Mouse (Mus musculus) lung, postnatal 36 days (tissue): ENCODE measurements at regions not wholly inside any gene's neighbourhood (a gene's known extent, or its start where the extent isn't known, plus 50 kb on each side); places are given as distances from the start of the nearest gene placed in this dataset.

ENCODE experiments used
- DNase-seq: peaks from one replicate; pipeline ENCODE4 v3.0.0; 2022; ENCODE audit warnings: mixed read lengths

DNA sequence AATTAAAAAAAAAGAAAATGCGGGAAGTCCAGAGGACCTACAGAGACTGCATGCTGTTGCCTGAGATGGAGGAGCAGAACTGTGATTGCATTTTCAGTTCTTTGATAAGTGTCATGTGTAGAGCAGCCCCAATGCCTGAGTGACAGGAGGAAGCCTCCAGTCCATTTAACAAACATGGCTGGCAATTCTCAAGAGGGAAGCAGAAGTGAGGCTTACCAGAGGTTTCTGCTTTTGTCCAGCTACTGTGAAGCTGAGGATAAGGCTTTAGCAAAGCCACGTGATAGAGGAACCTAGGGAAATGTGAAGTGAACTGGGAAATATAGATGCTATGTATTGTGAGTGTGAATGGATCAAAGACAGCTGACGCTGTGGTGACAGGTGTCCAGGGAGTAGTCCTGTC is 56.6 kb downstream of the Sucnr1 start:
- no peak for DNase-seq

DNA sequence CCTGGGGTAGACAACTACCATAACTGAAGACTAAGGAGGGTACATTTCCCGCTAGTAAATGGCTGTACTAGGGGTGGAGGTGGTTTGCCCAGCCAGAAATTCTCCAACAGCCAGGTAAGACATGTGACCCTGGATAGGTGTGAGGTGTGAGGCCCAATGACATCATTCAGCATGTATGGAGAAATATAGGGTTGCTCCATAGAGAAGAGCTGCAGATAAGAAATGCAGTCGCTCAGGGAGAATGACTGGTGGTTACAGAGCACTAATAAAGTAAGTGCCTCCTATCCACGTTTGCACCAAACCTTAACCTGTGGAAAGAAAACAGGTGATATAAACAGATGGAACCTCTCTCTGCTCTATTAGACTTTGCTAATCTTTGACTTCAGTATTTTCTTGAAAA is 78.2 kb downstream of the Sucnr1 start:
- DNase-seq, result no peak

DNA sequence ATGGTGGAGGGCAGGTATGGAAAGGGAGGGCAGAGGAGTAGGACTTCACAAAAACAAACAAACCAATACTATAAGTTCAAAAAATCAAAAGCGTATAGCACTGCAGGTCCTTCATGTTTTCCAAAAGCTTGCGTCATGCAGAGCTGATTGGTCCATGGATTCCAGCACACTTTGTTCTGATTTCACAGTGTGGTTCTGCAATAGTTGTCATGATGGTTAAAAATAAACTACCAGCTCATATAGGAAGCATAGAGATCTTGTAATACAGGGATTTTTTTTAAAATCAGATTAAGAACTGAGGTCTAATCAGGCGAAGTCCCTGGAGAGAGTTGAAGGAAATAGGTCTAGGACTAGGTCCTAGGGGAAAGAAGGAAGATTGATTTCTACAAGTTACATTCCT is 86.0 kb downstream of the Sucnr1 start:
- DNase-seq, result no peak

DNA sequence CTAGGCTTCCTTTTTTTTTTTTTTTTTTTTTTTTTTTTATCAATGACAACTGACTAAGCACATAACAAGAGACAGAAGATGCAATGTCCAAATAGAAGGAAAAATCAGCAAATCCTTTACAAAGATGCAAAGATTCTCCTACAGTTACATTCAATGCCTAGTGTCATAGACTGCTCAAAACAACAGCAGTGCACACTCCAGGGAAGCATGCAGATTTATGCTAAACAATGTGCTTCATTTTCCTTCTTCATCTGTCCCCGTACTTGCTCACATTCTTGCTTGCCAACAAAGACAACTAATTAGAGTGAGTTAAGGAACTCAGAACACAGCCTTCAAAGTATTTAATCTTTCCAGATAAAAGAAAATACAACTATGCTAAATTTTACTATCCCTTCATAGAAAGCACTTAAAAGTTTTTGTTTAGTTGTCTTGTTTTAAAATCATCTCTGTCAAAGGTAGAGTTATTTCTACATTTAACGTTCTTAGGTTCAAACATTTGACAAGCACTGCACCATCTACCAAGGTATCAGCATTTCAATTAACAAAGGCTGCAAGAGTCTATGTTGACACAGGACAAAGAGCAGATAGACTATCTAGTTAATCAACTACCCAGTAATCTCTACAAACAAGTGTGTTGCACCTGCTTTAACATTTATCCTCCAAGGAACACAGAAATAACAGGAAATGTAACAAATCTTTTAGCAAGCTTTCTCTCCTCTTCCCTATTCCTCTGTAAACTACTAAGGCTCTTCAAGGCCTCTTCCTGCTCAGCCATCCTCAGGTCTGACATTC is 86.7 kb downstream of the Sucnr1 start:
- DNase-seq, result no peak

DNA sequence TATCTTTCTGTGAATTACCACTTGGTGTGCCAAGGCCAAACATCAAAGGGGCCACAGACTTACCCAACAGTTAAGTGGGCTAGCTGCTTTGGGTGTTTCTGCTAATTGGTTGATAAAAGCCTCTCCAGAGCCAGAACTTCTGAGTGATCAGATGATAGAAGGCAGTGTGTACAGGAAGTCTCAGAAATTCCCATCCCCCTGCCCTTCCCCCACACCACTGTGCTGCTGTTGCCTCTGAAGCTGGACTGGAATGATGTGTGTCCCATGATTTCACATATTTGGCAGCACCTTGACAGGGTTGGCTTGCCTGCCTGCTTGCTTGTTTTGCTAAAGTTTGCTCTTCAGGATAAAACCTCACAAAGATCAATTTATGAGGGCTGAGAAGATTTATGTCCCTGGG is 87.9 kb downstream of the Sucnr1 start:
- DNase-seq, result peak; percentile 28

DNA sequence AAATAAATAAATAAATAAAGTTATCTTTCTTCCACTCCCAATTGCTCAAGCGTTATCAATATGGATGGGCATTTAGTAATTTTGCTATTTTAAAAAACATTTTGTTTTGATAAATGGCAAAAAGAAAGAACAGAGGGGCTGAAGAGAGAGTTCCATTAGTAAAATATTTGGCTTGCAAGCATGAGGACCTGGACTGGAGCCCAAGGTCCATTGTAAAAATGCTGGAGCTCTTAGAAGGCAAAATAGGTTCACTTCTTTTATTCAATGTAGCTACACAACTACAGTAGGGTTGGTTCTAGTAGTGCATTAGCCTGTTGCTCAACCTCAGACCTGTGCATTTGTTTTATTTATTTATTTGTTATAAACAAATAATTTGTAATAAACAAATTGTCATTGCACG is 102.8 kb downstream of the Sucnr1 start:
- DNase-seq, result no peak

DNA sequence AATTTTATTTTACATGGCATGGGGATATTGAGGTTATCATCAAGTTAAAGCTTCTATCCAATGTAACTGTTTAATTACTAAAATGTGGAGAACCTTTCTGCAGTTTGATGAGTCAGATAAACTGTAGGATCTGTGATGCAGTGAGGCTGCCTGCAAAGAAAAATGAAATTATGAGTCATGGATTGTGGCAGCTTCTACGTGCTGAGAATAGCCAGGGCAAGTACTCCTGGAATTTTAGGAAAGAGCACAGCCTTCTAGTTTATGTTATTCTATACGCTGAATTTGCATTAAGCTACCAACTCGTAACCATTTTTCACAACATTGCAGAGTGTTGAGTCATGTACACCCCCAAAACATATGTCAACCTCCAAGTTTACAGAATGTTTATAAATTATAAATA is 114.4 kb downstream of the Sucnr1 start:
- no peak for DNase-seq

DNA sequence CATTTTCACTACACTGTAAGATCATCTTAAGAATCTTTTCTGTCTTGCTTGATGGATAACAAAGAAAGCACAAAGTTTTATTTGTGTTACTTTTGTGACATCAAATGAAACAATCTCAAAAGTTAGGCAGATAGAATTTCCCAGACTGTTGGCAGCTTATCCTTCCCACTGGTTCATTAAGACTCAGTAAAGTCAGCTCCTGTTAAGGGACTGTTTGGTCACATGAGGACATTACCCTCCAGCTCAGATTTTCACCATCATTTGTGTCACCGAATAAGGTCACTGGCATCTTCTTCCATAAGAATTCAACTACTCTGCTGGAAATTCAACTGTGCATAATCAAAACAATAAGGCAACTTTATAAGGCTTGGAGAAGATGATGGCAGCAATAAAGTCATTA is 126.3 kb downstream of the Sucnr1 start:
- no peak for DNase-seq

DNA sequence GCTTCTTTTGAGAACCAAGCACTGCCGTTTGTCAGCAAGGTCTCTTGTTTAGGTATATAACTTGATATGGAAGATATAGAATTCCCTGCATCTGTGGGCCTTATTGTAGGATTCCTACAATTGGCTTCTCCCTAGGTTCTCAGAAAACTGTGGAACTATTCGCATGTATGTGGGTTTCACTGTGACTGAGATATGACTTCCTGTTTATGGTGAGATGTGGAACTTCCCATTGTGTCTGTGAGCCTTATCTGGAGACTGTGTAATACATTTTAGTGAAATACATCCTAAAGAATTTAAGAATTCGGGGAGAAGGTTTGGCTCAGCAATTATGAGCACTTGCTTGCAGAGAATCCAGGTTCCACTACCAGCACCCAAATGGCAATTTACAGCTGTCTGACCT is 137.3 kb downstream of the Sucnr1 start:
- no peak for DNase-seq

DNA sequence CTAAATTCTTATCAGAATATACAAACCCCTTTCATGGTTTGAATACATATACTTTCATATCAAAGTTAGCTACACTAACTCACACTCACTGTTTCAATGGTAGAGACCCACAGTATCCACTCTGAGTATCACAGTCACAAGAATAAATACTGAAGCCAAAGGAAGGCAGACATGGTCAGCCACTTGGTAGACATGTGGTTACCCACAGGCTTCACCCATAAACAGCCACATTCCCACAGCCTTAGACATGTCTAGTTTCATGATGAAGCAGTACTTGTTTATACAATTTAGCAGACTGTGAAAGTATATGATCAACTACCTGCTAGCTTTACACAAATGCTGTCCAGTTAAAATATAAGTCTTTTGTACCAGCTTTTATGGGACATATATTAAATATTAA is 159.0 kb downstream of the Sucnr1 start:
- no peak for DNase-seq

DNA sequence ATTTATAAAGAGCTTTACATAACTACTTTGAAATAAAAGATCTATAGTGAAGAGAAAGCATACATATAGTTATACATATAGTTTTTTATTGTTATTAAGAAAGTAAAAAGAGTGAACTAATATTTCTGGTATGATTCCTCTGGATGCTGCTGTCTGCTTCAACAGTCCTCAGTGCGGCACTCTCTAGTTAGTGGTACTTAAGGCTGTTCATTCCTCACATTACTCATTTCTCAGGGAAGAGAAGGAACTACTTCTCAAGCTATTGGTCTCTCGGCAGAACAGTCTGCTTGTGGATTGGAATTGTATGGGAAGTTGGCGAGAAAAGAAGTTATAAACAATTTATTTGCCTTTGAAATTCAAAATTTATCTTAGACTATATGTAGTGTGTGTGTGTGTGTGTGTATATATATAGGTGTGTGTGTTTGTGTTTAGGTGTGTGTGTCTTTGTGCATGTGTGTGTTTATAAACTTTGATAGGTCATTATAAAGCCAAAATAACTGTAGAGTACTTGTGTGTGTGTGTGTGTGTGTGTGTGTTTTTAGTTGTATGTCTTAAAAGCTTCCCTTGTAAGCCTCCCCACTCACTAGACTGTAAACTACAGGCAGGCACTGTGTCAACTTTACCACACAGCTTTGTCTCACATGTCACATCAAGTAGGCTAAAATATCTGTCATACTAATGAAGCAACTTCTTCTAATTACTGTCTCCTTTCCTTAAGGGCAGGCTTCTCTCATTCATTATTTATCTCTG is 185.2 kb downstream of the Sucnr1 start:
- DNase-seq, result peak; percentile 51

DNA sequence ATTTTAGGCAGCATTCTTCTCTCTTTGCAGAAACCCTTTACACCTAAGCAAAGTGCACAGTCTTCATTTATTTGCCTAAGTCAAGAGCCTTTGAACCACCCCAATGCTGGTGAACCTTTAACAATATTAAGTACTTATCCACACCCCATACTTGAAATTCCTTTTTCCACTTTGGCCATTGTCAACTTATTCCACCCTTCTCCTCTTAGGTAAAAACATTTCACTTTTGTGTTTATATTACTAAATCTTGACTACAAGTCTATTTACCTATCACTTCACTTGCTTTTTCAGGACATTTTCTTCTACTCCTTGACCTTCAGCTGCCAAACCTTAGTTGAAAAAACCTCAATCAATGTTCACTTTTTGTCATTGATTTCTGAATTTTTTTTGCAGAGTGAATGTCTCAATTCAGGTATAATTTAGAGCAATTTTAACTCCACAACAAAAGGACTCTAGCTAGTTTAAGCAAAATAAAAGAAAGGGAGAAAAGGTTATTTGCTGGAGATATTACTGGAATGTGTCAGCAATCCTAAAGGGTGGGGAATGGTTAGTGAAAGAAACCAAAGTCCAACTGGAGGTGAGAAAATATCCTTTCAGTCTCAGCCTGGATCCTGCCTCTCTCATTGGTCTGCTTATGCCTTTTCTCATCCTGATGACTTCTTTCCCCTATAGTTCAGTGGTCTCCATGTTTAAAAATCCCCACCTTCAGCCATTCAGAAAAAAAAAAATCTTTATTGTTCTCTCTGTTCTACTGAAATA is 185.9 kb downstream of the Sucnr1 start:
- peak; percentile 79 for DNase-seq

DNA sequence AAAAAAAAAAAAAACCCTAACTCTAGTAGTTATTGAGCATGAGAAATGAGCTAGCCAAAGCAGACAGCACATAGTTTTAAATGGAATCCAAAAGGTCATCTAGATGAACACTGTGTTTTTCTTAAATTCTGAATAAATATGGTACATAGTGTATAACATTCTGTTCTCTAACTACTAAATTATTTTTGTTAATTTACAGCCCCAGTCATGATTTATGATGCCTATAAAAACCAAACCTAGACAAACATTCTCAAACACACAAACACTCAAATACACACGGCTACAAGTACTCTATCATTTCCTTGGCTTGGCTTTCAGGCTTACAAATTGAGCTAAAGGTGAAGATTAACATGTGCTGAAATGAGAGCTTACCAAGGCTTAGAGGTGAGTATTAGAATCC is 188.8 kb downstream of the Sucnr1 start:
- no peak for DNase-seq

DNA sequence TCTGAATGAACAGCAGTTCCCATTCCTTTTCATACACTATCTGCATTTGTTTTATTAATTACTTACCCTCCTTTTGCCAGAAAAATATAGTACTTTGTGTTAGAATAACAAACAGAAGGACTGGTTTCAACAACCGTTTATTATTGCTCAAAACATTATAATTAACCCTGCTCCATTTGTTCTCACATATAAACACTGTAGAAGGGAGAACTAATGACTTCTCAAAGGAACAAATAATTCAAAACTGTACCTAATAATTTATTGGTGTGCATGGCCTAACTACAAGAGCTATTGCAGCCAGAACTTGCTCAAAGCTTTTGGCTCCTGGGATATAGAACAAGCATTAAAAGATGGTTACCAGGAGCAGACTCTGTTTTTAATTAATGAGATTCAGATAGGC is 192.1 kb downstream of the Sucnr1 start:
- DNase-seq, result no peak

DNA sequence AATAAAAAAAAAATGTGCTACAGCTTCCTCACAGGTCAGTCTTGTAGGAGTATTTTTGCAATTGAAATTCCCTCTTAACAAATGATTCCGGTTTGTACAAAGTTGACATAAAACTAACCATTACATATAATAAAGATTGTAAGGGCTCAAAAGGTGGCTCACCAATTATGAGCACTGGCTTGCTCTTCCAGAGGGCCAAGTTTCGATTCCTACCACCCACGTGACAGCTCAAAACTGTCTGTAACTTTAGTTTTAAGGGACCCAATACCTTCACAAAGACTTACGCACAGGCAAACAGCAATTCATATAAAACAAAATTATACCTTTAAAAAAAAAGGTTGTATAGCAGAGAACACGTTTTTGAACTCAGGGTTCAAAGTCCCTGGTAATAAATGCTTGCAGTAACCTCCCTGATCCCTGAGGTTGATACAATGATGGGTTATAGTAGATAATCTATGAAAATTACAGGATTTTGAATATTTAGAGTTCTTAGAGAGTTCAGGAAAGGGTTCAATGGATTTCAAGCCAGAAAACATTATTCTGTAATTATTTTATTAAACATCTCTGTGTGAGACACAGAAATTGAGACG is 193.7 kb downstream of the Sucnr1 start:
- DNase-seq, result no peak

DNA sequence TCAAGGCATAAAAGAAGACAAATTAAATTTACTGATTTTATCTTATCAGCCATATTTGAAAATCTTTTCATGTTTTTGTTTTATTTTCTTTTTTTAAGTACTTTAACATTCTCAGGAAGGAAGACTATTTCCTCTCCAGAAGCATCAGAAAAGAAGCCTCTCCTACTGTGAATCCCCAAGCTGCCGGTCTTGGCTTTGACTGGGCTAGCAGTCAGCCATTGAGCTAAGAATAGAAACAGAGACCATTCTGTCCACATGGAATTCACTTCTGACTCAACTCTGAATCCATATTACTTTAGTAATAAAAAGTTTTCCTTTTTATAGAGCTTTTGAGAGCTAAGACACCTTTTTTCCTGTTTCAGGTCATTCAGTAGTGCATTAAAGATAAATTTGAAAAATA is 194.8 kb upstream of the Mbnl1 start:
- DNase-seq, result no peak

DNA sequence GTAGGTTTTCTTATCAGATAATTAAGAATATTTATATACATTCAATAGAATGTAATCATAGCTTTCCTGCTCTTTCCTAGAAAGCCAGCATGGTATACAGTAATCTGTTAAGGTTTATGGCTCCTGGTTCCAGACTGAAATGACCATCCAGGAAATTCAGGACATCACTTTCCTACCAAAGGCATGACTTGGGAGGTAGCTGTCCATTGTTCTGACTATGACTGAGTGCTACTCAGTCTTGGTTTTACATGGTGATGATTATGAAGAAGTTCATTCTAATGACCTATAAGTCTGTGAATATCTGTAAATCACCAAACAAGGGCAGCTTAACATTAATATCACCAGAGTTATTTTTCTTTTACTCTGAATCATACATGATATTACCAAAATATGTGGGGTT is 191.4 kb upstream of the Mbnl1 start:
- no peak for DNase-seq

DNA sequence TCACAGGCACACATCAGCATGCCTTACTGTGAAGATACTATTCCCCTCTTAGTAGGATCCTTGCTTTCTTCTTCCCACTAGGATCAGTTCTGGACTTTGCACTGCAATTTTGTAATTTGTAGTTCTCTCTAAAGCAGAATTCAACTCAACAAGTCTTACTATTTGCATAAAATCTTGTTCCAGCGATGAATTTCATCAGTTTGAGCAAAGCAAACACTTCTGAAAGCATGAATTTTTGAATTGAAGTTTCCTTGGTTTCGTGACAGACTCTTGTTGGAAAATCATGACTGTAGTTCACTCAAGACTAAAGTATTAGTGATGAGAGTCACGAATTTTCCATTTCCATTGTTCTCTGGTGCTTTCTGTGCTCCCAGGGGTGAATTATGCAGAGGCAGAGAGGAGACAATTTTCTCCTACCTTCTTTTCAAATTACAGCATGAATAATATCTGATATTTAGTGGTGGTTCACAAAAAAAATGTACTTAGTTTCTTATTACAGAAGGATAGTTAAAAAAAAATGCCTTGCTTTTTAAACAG is 190.6 kb upstream of the Mbnl1 start:
- DNase-seq, result no peak

DNA sequence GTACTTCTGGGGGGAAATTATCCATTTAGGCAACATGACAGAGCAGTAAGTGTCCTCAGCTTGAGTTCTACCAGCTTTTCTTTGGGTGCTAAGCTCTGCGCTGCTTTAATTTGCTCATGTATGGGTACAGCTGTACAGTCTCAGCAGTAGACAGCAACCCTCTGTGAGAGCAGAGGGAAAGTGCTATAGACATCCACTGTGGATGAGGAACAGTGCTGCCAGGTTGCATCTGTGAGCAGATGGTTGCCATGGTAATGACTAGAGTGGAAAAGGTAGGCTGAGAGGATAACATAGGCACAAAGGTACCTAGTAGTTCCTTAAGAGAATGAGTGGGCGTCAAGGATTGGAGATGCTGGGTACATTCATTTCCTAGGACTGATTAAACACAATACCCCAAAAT is 180.5 kb upstream of the Mbnl1 start:
- no peak for DNase-seq

DNA sequence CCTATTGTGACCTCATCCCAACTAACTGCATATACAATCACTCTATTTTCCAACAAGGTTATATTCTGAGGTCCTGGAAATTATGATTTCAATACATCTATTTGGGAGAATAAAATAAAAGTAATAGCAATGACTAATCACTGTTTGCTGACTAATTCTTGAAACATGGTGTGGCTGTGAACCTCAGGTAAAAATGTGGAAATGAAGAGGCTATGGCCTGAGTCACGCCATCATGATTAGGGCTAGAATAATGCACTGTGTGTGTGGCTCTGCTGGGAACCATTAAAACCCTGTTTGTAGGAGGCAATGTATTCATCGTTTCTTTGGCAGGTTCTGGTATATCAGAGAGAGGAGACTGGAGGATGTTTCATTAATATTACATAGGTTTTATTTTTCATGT is 179.7 kb upstream of the Mbnl1 start:
- no peak for DNase-seq

DNA sequence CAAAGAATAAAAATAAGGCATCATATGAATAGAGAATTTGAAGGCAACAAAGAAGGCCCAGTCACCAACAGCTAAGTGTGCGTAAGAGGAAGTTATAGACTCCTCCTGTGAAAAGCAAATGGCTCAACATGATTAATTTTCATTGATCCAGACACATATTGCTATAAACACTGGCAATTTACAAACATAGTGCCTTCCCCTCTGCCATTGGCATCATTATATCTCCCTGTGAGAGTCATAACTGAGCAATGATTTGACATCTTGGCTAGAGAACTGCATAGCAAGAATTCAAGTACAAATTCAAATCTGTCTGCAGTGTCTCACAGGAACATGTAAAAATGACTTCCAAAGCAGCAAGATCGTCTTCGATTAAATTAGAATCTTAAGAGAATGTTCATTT is 167.2 kb upstream of the Mbnl1 start:
- no peak for DNase-seq

DNA sequence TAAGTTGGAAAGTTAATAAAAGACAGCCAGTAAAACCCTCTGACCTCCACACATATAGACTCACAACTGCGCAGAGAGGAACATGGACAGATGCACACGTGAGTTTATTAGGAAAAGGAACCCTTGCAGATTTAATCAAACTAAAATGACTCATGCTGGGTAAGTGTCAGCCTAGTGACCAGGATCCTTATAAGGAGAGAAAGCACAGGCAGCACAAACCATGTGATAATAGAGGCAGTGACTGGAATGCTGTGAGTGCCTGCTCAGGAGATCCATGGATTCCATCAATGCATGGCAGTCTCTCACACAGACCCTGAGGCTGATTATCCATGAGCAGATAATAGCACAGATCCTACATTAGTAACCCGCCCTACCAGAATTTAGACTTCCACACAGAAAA is 162.2 kb upstream of the Mbnl1 start:
- DNase-seq, result peak; percentile 14

DNA sequence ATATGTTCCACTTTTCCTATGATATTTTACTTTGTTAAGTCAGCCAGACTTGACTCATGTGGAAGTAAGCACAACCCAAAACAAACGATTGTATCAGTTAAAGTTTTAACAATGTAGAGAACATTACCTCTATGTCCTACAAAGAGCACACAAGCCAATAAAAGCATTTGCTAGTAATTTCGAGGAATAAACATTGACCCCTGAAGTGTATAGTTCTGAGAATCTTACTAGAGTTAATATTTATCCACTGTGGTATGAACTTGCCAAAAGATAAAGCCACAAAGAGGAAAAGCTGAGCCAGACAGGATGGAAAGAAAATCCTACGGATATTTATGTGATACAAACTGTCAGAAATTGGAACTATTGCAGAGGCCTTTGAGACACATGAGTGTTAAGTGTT is 161.5 kb upstream of the Mbnl1 start:
- no peak for DNase-seq
